Mouse (Mus musculus): Measurements from ENCODE around the gene Olfr1449.
"Not testable (repeated sequence)": the region's sequence is repeated elsewhere in the genome, so short reads cannot be mapped to it uniquely, and the experiment has no call there.

The Olfr1449 gene

DNA sequence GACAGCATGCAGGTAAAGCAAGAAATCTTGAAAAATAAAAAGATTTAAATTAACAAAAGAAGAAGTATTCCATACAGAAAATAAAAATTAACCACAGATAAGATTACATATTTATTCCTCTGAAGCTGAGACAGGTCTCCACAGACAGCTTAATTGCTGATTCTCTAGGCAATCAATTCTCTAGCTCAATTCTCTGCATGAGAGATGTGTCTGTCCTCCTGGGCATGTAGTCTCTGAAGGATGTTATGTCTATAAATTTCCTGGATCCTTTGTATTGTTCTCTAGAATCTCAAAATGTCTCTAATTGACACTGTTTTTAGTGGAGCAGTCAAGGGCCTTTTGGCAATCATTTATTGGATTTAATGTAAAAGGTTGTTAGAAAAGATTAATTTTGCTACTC is at the start of gene Olfr1449:
Gene Olfr1449 (plus strand): TSS at position 301 of the 400 bp plus-strand sequence.
- in situ Hi-C loops (cut with MboI; ENCODE audit: low sequenced_read_pairs), result no loop called here

- in situ Hi-C loops (cut with MboI; ENCODE audit: low sequenced_read_pairs), result no loop called here
Measured at GRCm38 (mm10) chr19:12883555-12883954, 47.1 kb upstream of the Olfr1449 start, which contains the start of gene Olfr1445. Olfr1445 (plus strand) TSS chr19:12883855.

GRCm38 (mm10) chr19:12893424-12893823 is 37.2 kb upstream of the Olfr1449 start, which contains the start of gene Olfr1446:
Olfr1446 (minus strand) TSS chr19:12893524.
- in situ Hi-C loops (cut with MboI; ENCODE audit: low sequenced_read_pairs), result no loop called here

DNA sequence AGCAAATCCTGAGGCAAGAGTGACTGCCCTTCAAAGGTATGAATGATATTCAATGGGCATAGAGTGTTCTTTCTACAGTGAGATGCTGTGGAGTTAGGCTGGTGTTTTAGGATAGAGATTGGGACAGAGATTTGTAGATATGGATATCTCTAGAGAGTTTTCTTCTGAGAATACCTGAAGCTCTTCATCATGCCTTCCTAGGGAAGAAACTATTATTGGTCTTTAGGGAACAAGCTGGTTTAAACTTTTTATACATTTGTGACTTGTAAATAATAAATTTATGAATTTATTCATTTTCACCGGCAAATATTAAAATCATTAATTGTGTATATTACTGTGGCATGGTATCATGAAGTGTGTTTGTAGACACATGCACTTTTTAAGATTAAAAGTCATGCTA is 27.0 kb upstream of the Olfr1449 start, which contains the start of gene Olfr1447:
Gene Olfr1447 (minus strand): TSS at position 101 of the 400 bp plus-strand sequence.
- in situ Hi-C loops (cut with MboI; ENCODE audit: low sequenced_read_pairs), result no loop called here

GRCm38 (mm10) chr19:12924319-12924718 is 6.3 kb upstream of the Olfr1449 start, which contains the start of gene Olfr1448:
Olfr1448 (minus strand) TSS chr19:12924419.
- in situ Hi-C loops (cut with MboI; ENCODE audit: low sequenced_read_pairs), result no loop called here

GRCm38 (mm10) chr19:12949958-12950357 is 19.3 kb downstream of the Olfr1449 start, which contains the start of gene Olfr1450:
Olfr1450 (plus strand) TSS chr19:12950258.
- in situ Hi-C loops (cut with MboI; ENCODE audit: low sequenced_read_pairs), result no loop called here

DNA sequence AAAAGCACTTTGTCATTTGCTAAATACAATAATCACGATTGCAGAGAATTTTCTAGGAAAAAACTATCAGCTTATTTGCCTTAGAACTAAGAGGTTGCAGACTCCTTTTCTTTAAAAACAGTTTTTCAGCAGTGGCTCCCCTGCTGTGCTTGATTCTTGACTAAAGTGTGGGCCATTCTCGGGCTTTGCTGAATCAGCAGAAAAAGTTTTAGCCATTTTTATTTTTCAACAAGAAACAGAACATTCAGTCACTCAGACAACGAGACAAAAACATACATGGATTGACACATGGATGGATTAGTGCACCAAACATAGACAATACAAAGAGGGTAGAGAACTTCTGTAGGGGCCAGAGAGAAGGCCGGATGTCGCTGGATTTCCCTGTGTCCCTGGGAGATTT is 39.4 kb downstream of the Olfr1449 start:
- in situ Hi-C loops (cut with MboI; ENCODE audit: low sequenced_read_pairs), result not testable (repeated sequence)
